Mouse (Mus musculus) midbrain, embryonic 10.5 days (tissue): ENCODE results near the gene Mpdz. TPM values are rescaled to one million over a fixed set of nuclear protein-coding genes. Genes with fewer than 3 reads are reported as not detected.

Source experiments
- DNase-seq: peaks from one replicate; pipeline ENCODE4 v3.0.0-alpha.2; 2017; ENCODE audit warnings: low spot score
- H3K27ac ChIP-seq: fragments of 300-500 bp; sonication (generic); replicated peaks from 2 replicates; pipeline ENCODE4 v1.5.1; 2016; ENCODE audit warnings: mild to moderate bottlenecking
- H3K27me3 ChIP-seq: fragments of 300-500 bp; sonication (generic); 2 replicates; pipeline ENCODE4 v1.6.1; 2016; ENCODE audit warnings: low read depth, mild to moderate bottlenecking; ENCODE audit not compliant: poor library complexity, severe bottlenecking
- H3K36me3 ChIP-seq: fragments of 300-500 bp; sonication (generic); 2 replicates; pipeline ENCODE4 v1.6.1; 2016; ENCODE audit warnings: mild to moderate bottlenecking, moderate library complexity
- H3K4me1 ChIP-seq: fragments of 300-500 bp; sonication (generic); 2 replicates; pipeline ENCODE4 v1.6.1; 2016
- H3K4me3 ChIP-seq: fragments of 300-500 bp; sonication (generic); 2 replicates; pipeline ENCODE4 v1.5.1; 2016; ENCODE audit warnings: mild to moderate bottlenecking, moderate library complexity
- H3K9me3 ChIP-seq: fragments of 300-500 bp; sonication (generic); replicated peaks from 2 replicates; pipeline ENCODE4 v1.6.1; 2016; ENCODE audit warnings: mild to moderate bottlenecking
- WGBS: fragments of 180-500 bp; shearing (Covaris S2); methylation state at CpG from one replicate; pipeline ENCODE4 v1.1.7; 2016; 5-methylcytosine and 5-hydroxymethylcytosine counted together
- polyA plus RNA-seq: library from polyadenylated mRNA; unstranded; fragments of >200 nt; fragmentation: Nextera tagmentation; extraction: Ambion mirVana; gene quantifications from 2 replicates; pipeline ENCODE4 v1.2.1, GENCODE M21; 2016

Mpdz gene
- polyA plus RNA-seq, 1 experiment from 2014 or later, result 41.2 TPM

GRCm38 (mm10) chr4:81443566-81443965 is 951 bp upstream of the Mpdz start:
- peaks cover 18% of the 10 kb centered on the region for H3K27me3 ChIP-seq
- peaks cover 37% of the 10 kb centered on the region for H3K4me1 ChIP-seq
- no peak for DNase-seq
- H3K36me3 ChIP-seq, result no peaks in the 10 kb centered on the region
- WGBS, result 85% methylated on average over 5 of the region's 5 CpGs
- H3K9me3 ChIP-seq, result no peaks in the 10 kb centered on the region
- no peak overlapping the region for H3K4me3 ChIP-seq
- no peak overlapping the region for H3K27ac ChIP-seq

DNA sequence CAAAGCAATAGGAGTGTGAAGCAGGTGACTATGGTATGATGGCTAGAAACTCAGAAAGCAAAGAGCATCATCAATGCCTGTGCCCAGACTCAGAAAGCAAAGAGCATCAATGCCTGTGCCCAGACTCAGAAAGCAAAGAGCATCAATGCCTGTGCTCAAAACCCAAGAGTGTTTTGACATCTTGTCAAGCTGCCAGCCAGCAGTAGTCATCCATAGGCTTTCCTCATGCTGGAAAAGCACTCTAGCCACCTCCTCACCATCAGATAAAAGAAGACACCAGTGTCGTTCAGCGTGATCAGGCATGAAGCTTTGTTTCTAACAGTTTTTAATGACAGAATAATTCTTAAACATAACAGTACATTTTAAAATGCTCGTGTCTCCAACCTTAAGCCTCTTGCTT is 8.7 kb downstream of the Mpdz start:
- DNase-seq, result no peak
- Histone ChIP-seq H3K36me3 (peaks cover 9% of the 10 kb centered on the region), H3K4me3 (no peak overlapping the region), H3K9me3 (no peaks in the 10 kb centered on the region), H3K27ac (no peak overlapping the region), H3K4me1 (no peaks in the 10 kb centered on the region), H3K27me3 (no peaks in the 10 kb centered on the region)
- WGBS, result 94% methylated on average over 3 of the region's 3 CpGs

DNA sequence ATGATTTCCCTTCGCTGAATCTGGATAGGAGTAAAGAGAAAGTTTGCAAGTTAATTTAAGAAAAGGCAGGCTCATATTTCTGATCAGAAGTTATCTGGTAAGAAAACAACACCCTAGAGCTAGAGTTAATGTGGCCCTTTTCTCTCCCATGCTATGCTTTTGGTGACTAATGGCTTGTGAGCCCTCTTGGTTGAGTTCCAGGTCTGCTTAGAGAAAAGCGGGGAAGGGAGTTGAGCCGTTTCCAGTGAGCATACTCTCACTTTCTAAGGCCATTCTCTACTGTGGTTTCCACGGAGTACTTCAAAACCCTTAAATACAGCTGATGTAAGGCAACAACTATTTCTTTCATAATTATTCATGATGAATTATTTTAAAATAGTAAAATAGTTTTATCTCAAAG is 11.8 kb downstream of the Mpdz start:
- Histone ChIP-seq H3K4me3 (no peak overlapping the region), H3K9me3 (no peaks in the 10 kb centered on the region), H3K27ac (no peak overlapping the region), H3K27me3 (no peaks in the 10 kb centered on the region), H3K36me3 (peaks cover 22% of the 10 kb centered on the region), H3K4me1 (no peaks in the 10 kb centered on the region)
- 96% methylated on average over 4 of the region's 4 CpGs for WGBS
- DNase-seq, result no peak

DNA sequence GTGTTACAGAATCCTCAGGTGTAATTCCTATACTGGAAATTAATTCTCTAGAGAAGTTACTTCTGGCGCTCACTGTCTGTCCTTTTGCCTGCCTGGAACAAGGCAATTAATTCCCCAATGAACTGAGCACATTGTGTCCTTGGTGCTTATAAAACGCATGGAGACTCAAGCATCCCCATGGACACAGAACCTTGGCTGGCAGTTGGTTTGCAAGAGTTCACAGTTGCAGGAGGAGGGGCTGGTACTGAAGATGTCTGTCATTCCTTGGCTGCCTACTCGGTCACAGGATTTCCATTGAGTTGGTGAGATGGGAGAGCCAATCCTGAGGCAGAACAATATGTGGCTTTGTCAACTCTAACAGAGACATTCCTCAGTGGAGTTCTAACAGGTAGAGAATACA is 12.5 kb downstream of the Mpdz start:
- Histone ChIP-seq H3K36me3 (peaks cover 22% of the 10 kb centered on the region), H3K4me3 (no peak overlapping the region), H3K9me3 (no peaks in the 10 kb centered on the region), H3K4me1 (no peaks in the 10 kb centered on the region), H3K27me3 (no peaks in the 10 kb centered on the region), H3K27ac (no peak overlapping the region)
- WGBS, result 72% methylated on average over 3 of the region's 3 CpGs
- no peak for DNase-seq

DNA sequence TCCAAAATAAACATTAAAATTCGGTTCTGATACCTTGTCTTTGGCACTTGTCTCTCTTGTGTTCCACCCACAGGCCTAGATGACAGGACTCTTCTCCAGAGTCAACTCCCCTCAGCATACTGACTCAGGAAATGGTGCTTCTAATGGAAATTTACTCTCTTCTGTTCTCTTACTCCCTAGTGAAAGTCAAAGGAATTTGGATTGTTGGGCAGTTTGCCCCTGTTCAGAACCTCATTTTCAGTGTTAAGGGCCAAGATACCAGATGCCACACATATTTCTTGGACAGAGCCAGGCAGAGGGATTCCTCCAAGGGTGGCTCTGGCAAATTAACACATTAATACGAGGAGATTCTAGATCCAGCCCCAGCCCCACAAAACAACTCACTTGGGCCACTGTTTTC is 12.9 kb downstream of the Mpdz start:
- no peak for DNase-seq
- no peaks in the 10 kb centered on the region for H3K4me1 ChIP-seq
- H3K27ac ChIP-seq, result no peak overlapping the region
- no peaks in the 10 kb centered on the region for H3K9me3 ChIP-seq
- H3K27me3 ChIP-seq, result no peaks in the 10 kb centered on the region
- H3K36me3 ChIP-seq, result peaks cover 22% of the 10 kb centered on the region
- no peak overlapping the region for H3K4me3 ChIP-seq
- WGBS, result 93% methylated on average over 2 of the region's 2 CpGs

- Histone ChIP-seq H3K27me3 (no peaks in the 10 kb centered on the region), H3K4me3 (no peak overlapping the region), H3K9me3 (no peaks in the 10 kb centered on the region), H3K36me3 (peaks cover 19% of the 10 kb centered on the region), H3K4me1 (no peaks in the 10 kb centered on the region), H3K27ac (no peak overlapping the region)
- 67% methylated on average over 1 of the region's 1 CpGs for WGBS
- no peak for DNase-seq
Observed at GRCm38 (mm10) chr4:81423556-81423955, 19.1 kb downstream of the Mpdz start.

DNA sequence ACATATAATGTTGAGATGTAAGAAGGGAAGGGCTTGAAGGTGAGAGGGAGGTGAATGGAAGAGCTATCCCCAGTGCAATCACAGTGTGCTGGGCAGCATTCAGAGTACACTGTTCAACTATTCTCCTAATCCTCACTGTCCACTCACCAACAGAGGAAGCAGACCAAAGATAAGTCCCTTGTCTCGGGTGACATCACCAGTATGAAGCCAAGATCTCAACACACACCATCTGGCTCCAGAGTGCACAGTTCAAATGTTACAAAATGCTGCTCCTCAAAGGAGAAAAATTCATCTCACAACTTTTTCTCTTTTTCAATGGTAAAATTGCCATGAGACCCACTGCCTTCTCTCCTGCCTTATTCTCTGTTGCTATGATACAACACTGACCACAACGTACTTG is 21.0 kb downstream of the Mpdz start:
- no peaks in the 10 kb centered on the region for H3K4me1 ChIP-seq
- no peaks in the 10 kb centered on the region for H3K9me3 ChIP-seq
- no peak overlapping the region for H3K4me3 ChIP-seq
- 71% methylated on average over 2 of the region's 2 CpGs for WGBS
- no peaks in the 10 kb centered on the region for H3K27me3 ChIP-seq
- DNase-seq, result no peak
- H3K36me3 ChIP-seq, result peaks cover 12% of the 10 kb centered on the region
- no peak overlapping the region for H3K27ac ChIP-seq

DNA sequence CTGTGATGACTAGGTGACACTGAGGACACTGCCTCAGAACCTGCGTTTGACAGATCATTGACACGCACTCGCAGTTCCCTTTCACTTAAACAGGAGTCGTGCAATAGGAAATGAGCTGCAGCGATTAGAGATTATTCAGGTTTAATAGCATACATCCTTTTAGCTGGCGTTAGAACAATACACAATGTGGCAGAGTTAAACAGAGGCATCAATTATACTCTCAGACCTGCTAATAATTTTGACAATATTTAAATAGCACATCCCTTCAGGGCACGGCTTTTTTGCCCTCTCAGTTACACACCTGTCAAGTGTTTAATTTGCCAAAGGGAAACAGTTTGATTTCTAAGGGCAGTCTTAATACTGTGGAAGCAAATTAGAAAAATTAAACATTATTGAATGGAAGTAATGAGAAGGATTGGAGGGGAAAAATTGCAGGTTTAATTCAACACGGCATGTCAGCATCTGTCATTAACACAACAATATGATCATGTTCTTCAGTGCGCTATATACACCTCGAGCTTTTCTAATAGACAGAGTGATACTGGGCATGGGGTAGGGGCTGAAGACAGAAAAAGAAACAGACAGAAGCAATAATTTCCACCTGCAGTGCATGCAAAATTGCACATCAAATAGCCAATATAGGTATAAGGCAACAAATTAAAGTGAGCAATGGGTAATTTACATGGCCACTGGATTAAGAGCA is 27.1 kb downstream of the Mpdz start:
- no peaks in the 10 kb centered on the region for H3K27me3 ChIP-seq
- no peak overlapping the region for H3K27ac ChIP-seq
- peaks cover 17% of the 10 kb centered on the region for H3K36me3 ChIP-seq
- H3K4me1 ChIP-seq, result no peaks in the 10 kb centered on the region; the same call in 1 of the 2 replicates
- WGBS, result 87% methylated on average over 10 of the region's 10 CpGs
- H3K4me3 ChIP-seq, result no peak overlapping the region
- no peaks in the 10 kb centered on the region for H3K9me3 ChIP-seq
- DNase-seq, result no peak

GRCm38 (mm10) chr4:81414684-81415323 is 27.8 kb downstream of the Mpdz start:
- H3K27ac ChIP-seq, result no peak overlapping the region
- H3K27me3 ChIP-seq, result no peaks in the 10 kb centered on the region
- peaks cover 16% of the 10 kb centered on the region for H3K36me3 ChIP-seq
- no peaks in the 10 kb centered on the region; the same call in 1 of the 2 replicates for H3K4me1 ChIP-seq
- no peak for DNase-seq
- H3K9me3 ChIP-seq, result no peaks in the 10 kb centered on the region
- H3K4me3 ChIP-seq, result no peak overlapping the region
- 91% methylated on average over 8 of the region's 8 CpGs for WGBS

DNA sequence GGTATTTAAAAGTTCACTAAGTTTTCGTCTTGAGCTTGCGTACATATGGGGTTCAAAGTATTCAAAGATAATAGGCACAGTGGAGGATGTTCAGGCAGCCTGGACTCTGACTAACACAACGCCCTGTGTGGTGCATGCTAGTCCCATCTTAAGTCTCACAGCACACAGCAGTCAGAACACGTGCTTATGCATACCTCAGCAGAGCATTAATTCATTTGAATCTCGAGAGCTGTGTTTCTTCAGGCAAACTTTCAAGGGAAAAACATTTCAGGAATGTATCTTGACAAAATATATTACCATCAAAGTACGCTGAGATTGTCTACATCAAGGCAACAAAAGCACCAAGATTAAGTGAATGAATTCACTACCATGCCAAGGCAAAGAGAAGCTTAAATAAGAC is 45.7 kb downstream of the Mpdz start:
- no peak for DNase-seq
- no peaks in the 10 kb centered on the region for H3K9me3 ChIP-seq
- H3K27me3 ChIP-seq, result no peaks in the 10 kb centered on the region
- peaks cover 16% of the 10 kb centered on the region for H3K36me3 ChIP-seq
- no peaks in the 10 kb centered on the region for H3K4me1 ChIP-seq
- 91% methylated on average over 6 of the region's 6 CpGs for WGBS
- H3K4me3 ChIP-seq, result no peak overlapping the region
- no peak overlapping the region for H3K27ac ChIP-seq

- Histone ChIP-seq H3K27me3 (no peaks in the 10 kb centered on the region), H3K4me3 (no peak overlapping the region), H3K9me3 (no peaks in the 10 kb centered on the region), H3K36me3 (peaks cover 12% of the 10 kb centered on the region), H3K4me1 (peaks cover 23% of the 10 kb centered on the region), H3K27ac (no peak overlapping the region)
- no peak for DNase-seq
- WGBS, result 92% methylated on average over 3 of the region's 3 CpGs
Observed at GRCm38 (mm10) chr4:81392869-81393268, 49.7 kb downstream of the Mpdz start.

DNA sequence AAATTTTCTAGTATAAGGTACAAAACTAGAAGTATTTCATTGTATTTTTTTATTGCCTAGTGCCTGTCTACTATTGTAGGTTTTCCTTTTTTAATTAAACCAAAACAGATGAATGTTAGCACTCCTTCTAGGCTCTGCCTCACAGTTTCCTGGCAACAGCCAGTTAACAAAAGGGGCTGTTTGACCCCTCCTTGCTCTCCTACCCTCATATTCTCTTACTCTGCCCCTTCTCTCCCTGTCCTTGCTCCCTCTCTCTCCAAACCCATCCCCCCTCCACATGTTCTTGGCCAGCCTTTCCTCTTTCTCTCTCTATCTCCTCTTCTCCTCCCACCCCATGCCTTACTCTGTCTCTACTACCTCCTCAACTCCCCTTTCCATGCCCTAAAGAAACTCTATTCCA is 53.4 kb downstream of the Mpdz start:
- H3K36me3 ChIP-seq, result peaks cover 17% of the 10 kb centered on the region
- DNase-seq, result peak; percentile 13
- H3K4me3 ChIP-seq, result no peak overlapping the region
- no peaks in the 10 kb centered on the region for H3K9me3 ChIP-seq
- peaks cover 27% of the 10 kb centered on the region for H3K4me1 ChIP-seq
- no peaks in the 10 kb centered on the region for H3K27me3 ChIP-seq
- H3K27ac ChIP-seq, result peak overlapping the region; percentile 83

DNA sequence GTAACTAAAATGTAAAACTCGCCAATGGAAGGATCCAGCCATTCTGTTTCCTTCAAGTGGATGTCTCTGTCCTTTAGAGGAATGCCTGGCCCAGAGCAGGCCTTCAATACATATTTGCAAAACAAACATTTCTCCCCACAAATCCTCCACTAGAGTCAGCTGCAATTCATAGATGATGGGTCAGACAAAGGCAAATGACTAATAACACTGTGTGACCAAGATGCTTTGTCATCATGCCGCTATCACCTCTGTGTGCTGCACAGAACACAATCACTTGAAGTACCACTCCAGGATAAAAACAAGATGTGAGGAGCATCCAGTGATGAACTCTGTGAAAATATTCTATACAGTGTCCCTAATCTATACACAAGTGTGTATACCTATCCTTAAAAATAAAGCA is 55.0 kb downstream of the Mpdz start:
- Histone ChIP-seq H3K4me3 (no peak overlapping the region), H3K36me3 (peaks cover 33% of the 10 kb centered on the region), H3K27me3 (no peaks in the 10 kb centered on the region), H3K9me3 (no peaks in the 10 kb centered on the region), H3K27ac (0 out of 2 replicates have a peak overlapping the region, but pooled peaks have one; percentile 9), H3K4me1 (peaks cover 27% of the 10 kb centered on the region)
- DNase-seq, result no peak
- 81% methylated on average over 2 of the region's 2 CpGs for WGBS
